8 mouse cellular contexts compared by ENCODE assay signal in genomic region chr1:185193509-185193908, GRCm38 (mm10). TPM values are rescaled to one million over a fixed set of nuclear protein-coding genes. Genes with fewer than 3 reads are reported as not detected.
DNase-seq lines count a peak whose midpoint lies in the region; ATAC-seq and TF ChIP-seq lines count a peak whose summit lies in the region.

No protein-coding gene starts in this region.

- H3K36me3 ChIP-seq in hindbrain, postnatal 0 days (ENCODE audit: insufficient read depth, low read length) = no peaks in the 10 kb centered on the region
- H3K36me3 ChIP-seq in liver, embryonic 14.5 days (replicated peaks; ENCODE audit: control insufficient read depth, insufficient read depth, low read depth) = no peaks in the 10 kb centered on the region

- H3K4me2 ChIP-seq in hindbrain, postnatal 0 days (ENCODE audit: low read depth, low read length) = no peak overlapping the region
- peak overlapping the region; percentile 27 for H3K4me2 ChIP-seq in liver, embryonic 14.5 days (ENCODE audit: low read depth)

- no peaks in the 10 kb centered on the region for H3K9me3 ChIP-seq in hindbrain, postnatal 0 days (ENCODE audit: low read length)
- no peaks in the 10 kb centered on the region for H3K9me3 ChIP-seq in liver, embryonic 14.5 days (ENCODE audit: control insufficient read depth, low read length)

- no peak for TF ChIP-seq EP300 in liver, embryonic 14.5 days (IDR thresholded peaks at IDR 0.05; ENCODE audit: low read depth)

- H3K27me3 ChIP-seq in hindbrain, postnatal 0 days (ENCODE audit: insufficient read depth, low read length) = no peaks in the 10 kb centered on the region
- no peaks in the 10 kb centered on the region for H3K27me3 ChIP-seq in liver, embryonic 14.5 days (ENCODE audit: control insufficient read depth, insufficient read depth, low read length)

- DNase-seq in layer of hippocampus, postnatal 10 days (ENCODE audit: low spot score in 2 of 2) = peak; percentile 50 to 52
- DNase-seq in layer of hippocampus, postnatal 36 days = no peak
- DNase-seq in R1 (ENCODE audit: low read depth, low spot score) = peak; percentile 79
- peak; percentile 88 for DNase-seq in hindbrain, postnatal 0 days (ENCODE audit: low spot score)
- DNase-seq in liver, embryonic 14.5 days (ENCODE audit: low read depth in 3 of 3, low spot score in 3 of 3) = peak; percentile 39 to 45 (median 43)
- peak; percentile 45 to 50 for DNase-seq in natural killer cell, adult 2 months (ENCODE audit: low spot score in 2 of 2)
- DNase-seq in urinary bladder, postnatal 36 days (ENCODE audit: low spot score in 2 of 2) = no peak

- 13% methylated on average over 10 of the region's 10 CpGs for WGBS in hindbrain, postnatal 0 days
- 9% methylated on average over 10 of the region's 10 CpGs for WGBS in liver, embryonic 14.5 days (ENCODE audit: insufficient replicate concordance)

- peak; percentile 94 for TF ChIP-seq CTCF in hindbrain, postnatal 0 days (IDR thresholded peaks at IDR 0.05; ENCODE audit: low read depth)
- peak; percentile 82 for TF ChIP-seq CTCF in liver, embryonic 14.5 days (IDR thresholded peaks at IDR 0.05; ENCODE audit: low read depth)

- no peak overlapping the region for H3K27ac ChIP-seq in hindbrain, postnatal 0 days
- H3K27ac ChIP-seq in liver, embryonic 14.5 days = no peak overlapping the region

- no peak overlapping the region for H3K4me3 ChIP-seq in hindbrain, postnatal 0 days (ENCODE audit: low read length)
- no peak overlapping the region for H3K4me3 ChIP-seq in liver, embryonic 14.5 days (ENCODE audit: insufficient read depth in 1 of 2, low read depth in 2 of 2, low read length in 2 of 2)

- no peak overlapping the region for H3K9ac ChIP-seq in hindbrain, postnatal 0 days (replicated peaks; ENCODE audit: low read length)
- no peak overlapping the region for H3K9ac ChIP-seq in liver, embryonic 14.5 days (replicated peaks)

- peak; percentile 67 for ATAC-seq in erythroblast, adult 5-6 weeks (replicated peaks; ENCODE audit: low FRiP score, poor library complexity, severe bottlenecking)
- ATAC-seq in hindbrain, postnatal 0 days = peak; percentile 75
- peak; percentile 27; the same call in 1 of the 2 replicates for ATAC-seq in liver, embryonic 14.5 days (ENCODE audit: insufficient read depth)

- no peaks in the 10 kb centered on the region for H3K4me1 ChIP-seq in hindbrain, postnatal 0 days (ENCODE audit: insufficient read depth, low read length)
- H3K4me1 ChIP-seq in liver, embryonic 14.5 days (replicated peaks; ENCODE audit: control insufficient read depth in 2 of 2, insufficient read depth in 2 of 2, low read length in 1 of 2) = no peaks in the 10 kb centered on the region

RNA-seq across cellular contexts. Expression of gene Rab3gap2, which starts 10.4 kb away (rescaled TPM):
- total RNA-seq in layer of hippocampus, postnatal 10 days (2021) = 10 to 100 TPM; 54.6 to 58.5 TPM
- 10 to 100 TPM; 62.6 to 65.9 TPM for total RNA-seq in layer of hippocampus, postnatal 36 days (2021)
- 12.7 and 21.3 TPM in 2 replicates for total RNA-seq in erythroblast, adult 5-6 weeks (2015; ENCODE audit: low replicate concordance)
- total RNA-seq in erythroblast, adult 5-6 weeks (2017; ENCODE audit: low replicate concordance) = 14.4 and 14.7 TPM in 2 replicates
- 31.7 and 34.4 TPM in 2 replicates for total RNA-seq in hindbrain, postnatal 0 days (2014; rRNA removed)
- 19.3 and 19.7 TPM in 2 replicates for polyA plus RNA-seq in hindbrain, postnatal 0 days (2015; fragmentation: Nextera tagmentation; extraction: Ambion mirVana)
- polyA plus RNA-seq in liver, embryonic 14.5 days (2012; rRNA removed) = 7.7 and 9.6 TPM in 2 replicates
- 10.2 and 12.0 TPM in 2 replicates for polyA plus RNA-seq in liver, embryonic 14.5 days (2014; fragmentation: Nextera tagmentation; extraction: Ambion mirVana)

Comparison
In these comparisons a context has a peak if more than half of its experiments do, and no peak if none do; other contexts are left out.
1. DNase-seq: peak in layer of hippocampus, postnatal 10 days (2 of 2), R1 (single experiment), hindbrain, postnatal 0 days (single experiment), liver, embryonic 14.5 days (3 of 3) and natural killer cell, adult 2 months (2 of 2); none in layer of hippocampus, postnatal 36 days (0 of 2) and urinary bladder, postnatal 36 days (0 of 2).
2. Peak in every context shown above with its lines, with median percentiles within 50 percentile points of each other: ATAC-seq.